Mouse (Mus musculus) layer of hippocampus, adult 2 months (tissue): ENCODE measurements around the gene Vangl1. TPM values are rescaled to one million over a fixed set of nuclear protein-coding genes. Genes with fewer than 3 reads are reported as not detected.

ENCODE experiments used
- DNase-seq, 2 experiments: peaks; one replicate each; pipeline ENCODE4 v3.0.0; 2022; ENCODE audit warnings: low spot score in 2 of 2
- H3K27ac ChIP-seq: fragments of 200-600 bp; 2 replicates; pipeline ENCODE4 v1.8.1; 2022
- H3K4me3 ChIP-seq: fragments of 200-600 bp; 2 replicates; pipeline ENCODE4 v1.8.1; 2022; ENCODE audit warnings: mild to moderate bottlenecking
- CTCF ChIP-seq: fragments of 200-600 bp; conservative IDR thresholded peaks from 2 replicates; pipeline ENCODE4 v1.8.1; 2022; ENCODE audit warnings: antibody characterized with exemption, mild to moderate bottlenecking, moderate library complexity
- total RNA-seq, 2 experiments: library from RNA; stranded (reverse); gene quantifications; 2 replicates each; pipeline ENCODE4 v1.2.3; 2021

The Vangl1 gene
- total RNA-seq, 2 experiments from 2014 or later = 4.2 to 5.8 TPM

DNA sequence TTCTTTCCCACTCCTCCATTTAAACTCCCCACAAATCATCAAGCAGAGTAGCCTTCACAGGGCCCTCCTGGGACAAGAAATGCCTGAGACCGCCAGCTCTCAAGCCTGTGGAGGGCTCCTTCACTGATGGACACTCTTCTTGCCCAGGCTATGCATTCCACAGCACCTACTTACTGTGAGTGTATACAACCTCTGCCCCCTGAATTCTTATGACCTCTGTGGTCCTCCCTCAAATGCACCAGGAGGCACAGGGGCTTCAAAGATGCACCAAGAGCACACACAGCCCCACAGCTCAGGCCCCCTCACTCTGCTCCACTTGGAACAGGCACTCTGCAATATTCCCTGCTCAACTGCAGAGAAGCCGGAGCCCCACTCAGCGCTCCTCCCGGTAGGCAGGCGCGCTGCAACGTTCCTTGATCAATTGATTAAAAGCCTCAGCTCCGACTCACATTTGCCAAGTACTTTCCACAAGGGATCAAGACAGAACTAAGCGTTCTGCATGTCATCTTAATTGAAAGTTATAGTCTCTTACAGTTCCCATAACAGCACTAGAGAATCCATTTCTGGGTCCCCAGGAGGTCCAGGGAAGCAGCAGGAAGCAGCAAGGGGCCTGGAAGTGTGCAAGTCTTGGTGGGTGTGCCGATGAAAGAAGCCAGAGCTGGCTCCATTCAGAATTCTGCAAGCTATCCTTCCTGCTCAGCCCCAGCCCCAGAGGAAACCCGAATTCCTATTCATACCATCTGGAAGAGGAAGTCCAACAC, 10.0 kb downstream of the Vangl1 start:
- peak; percentile 48 for TF ChIP-seq CTCF
- DNase-seq = no peak

DNA sequence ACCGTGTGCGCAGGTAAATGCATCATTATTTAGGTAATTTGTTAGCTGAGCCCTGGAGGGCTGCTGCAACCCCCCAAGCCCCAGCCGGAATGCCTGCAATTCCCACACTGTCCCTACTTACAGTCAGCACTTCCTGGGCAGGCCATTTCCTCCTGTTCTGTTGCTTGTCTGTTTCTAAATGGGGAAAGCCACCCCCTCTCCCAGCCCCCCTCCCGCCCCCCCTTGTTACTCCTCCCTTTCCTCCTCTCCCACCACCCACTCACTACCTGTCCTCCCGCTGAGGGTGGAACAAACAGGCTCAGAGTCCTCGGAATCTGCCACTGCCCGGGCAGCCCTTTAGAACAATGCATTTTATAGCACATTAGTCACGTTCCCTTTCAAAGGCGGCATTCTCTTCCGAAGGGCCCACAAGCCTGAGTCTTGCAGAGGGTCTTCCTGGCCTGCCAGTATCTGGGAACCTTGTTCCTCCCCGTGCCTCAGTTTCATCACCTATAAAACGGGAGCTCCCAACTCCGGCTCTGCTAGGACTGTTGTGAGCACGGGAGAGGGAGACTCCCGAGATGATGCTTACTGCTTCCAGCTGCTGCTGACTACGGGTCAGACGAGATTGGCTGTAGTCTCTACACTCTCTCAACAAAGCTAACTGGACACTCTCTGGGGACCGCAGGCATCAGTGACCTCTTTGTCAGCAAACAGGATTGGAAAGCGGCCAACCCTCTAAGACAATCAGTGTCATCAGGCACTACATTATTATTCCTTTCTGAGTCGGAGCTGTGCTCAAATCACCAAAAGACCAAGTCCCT, 10.8 kb downstream of the Vangl1 start:
- Histone ChIP-seq H3K4me3 (no peak overlapping the region; the same call in 1 of the 2 replicates), H3K27ac (no peak overlapping the region; the same call in 1 of the 2 replicates)
- DNase-seq = no peak
- TF ChIP-seq CTCF = no peak

More for the DNA sequence above, 10.0 kb downstream of the Vangl1 start:
- H3K4me3 ChIP-seq = no peak overlapping the region
- H3K27ac ChIP-seq = no peak overlapping the region

DNA sequence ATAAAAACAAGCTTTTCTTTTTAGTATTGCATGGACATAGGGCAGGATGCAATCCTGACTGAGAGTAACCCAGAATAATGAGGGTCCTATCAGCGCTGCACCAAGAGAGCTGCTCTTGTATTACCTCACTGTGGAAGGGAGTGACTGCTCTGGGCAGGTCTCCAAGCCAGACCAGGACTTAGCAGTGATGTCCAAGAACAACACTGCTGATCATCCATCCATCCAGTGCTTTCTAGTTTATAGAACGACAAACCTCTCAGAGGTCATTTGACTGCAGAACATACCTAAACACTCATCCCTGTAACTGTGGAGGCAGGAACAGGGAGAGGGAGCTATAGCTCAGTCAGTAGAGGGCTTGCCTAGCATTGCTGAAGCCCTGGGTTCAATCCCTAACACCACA, 11.9 kb downstream of the Vangl1 start:
- no peak for DNase-seq

DNA sequence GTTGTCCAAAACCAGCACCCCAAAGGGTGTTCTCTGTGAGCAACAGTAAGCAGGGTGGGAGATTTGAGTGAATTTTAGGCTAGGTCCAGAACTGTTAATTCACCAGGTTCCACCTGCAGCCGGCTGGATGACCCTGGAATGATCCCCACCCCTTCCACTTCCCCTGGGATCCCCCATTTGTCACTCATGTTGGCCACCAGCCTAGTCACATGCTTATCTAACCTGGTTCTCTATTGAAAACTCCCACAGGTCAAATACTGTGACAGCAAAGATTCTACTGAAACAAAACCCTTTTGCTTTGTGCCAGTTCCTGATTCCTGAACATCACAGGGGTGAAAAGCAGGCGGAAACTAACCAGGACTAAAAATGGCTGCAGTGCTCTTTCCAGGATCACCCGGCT, 12.9 kb downstream of the Vangl1 start:
- Histone ChIP-seq H3K27ac (no peak overlapping the region), H3K4me3 (no peak overlapping the region)
- no peak for DNase-seq
- TF ChIP-seq CTCF = no peak

More for the DNA sequence above, 11.9 kb downstream of the Vangl1 start:
- Histone ChIP-seq H3K4me3 (no peak overlapping the region), H3K27ac (no peak overlapping the region)
- no peak for TF ChIP-seq CTCF

DNA sequence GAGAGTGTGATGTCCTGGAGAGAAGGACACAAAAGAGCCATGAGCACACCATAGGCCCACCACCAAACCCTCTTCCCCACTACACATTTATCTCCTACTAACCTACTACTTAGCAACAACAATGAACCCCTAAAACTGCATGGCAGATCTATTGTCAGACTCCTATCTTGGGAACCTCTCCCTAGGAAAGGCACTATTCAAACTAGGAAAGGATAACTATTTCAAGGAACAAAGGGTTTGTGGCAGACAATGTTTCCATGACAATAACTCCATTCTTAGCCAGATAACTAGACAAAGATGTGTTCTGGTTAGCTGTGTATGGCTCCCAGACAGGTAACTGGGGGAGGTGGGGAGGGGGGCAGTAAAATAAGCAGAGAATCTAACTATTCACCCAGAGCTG, 13.9 kb downstream of the Vangl1 start:
- H3K4me3 ChIP-seq = no peak overlapping the region
- no peak for DNase-seq
- TF ChIP-seq CTCF = no peak
- H3K27ac ChIP-seq = no peak overlapping the region

DNA sequence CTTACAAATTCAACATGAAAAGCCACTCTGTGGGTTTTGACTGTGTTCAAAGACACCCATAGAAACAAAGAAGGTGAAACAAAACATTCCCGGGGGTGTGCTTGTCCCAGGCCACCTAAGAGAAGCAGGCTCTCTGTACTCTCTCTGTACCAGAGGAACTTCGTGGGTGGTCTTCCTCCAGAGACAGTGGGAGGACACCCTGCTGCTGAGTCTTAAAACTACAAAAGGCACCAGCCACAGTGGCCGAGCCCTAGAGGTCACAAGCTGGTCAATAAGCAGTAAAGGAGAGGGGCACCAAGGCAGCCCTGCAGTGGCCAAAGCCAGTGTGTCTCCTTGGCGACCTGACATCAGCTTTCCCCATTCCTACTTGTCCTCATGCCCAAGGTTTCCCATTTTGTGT, 14.5 kb downstream of the Vangl1 start:
- Histone ChIP-seq H3K27ac (no peak overlapping the region), H3K4me3 (no peak overlapping the region)
- no peak for TF ChIP-seq CTCF
- DNase-seq = no peak

DNA sequence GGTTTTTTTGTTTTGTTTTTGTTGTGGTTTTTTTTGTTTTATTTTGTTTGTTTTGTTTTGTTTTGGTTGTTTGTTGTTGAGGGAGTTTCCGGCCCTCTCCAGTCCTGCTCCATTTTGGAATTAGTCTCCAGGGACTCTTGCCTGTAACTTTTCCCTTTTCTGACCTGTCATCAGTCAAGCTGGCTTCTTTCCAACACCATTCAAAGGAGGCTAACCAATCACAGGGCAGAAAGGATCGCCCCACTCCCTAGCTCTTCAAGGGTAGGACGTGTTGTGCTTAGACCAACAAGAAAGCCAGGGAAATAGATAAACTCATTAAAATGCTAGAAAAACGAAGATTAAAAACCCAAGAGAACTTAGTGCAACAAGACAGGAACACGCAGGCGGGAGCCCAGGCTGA, 15.5 kb downstream of the Vangl1 start:
- Histone ChIP-seq H3K4me3 (no peak overlapping the region), H3K27ac (no peak overlapping the region)
- no peak for DNase-seq
- TF ChIP-seq CTCF = no peak

DNA sequence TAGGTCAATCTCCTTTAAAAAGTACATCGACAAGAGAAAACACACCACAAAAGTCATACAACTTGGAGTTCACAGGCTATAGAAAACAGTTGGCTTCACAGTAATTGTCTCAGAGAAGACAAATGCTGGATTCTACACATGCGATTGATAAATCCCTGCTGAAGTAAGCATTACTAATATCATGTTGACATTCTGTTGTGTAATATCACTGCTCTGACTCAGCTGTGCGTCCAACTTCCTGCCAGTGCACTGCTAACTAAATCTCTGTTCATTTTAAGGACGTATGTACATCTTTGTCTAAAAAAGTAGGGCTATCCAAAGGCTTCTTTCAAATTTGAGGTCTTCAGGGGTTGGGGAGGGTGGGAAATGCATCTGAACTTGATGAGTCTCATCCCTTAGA, 17.1 kb downstream of the Vangl1 start:
- no peak overlapping the region for H3K4me3 ChIP-seq
- no peak for TF ChIP-seq CTCF

DNA sequence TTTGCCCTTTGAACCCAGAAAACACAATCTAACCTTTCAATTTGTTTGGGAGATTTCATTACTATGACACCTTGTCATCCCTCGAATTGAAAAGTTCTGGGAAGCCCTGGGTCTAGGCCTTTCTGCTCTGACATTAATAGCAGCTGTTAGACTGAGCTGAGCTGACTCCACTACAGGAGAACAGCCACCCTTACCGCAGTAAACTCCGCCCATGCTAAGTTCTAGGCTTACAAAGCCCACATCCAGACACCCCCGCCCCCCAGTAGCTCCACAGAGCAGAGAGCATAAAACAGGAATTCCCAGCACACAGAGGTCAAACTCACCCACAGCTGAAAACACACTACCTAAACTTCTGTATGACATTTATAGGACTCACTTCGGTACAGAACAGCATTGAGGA, 19.8 kb downstream of the Vangl1 start:
- no peak overlapping the region for H3K4me3 ChIP-seq
- TF ChIP-seq CTCF = no peak
- no peak for DNase-seq
- H3K27ac ChIP-seq = no peak overlapping the region

More for the DNA sequence above, 17.1 kb downstream of the Vangl1 start:
- no peak for DNase-seq
- no peak overlapping the region for H3K27ac ChIP-seq

DNA sequence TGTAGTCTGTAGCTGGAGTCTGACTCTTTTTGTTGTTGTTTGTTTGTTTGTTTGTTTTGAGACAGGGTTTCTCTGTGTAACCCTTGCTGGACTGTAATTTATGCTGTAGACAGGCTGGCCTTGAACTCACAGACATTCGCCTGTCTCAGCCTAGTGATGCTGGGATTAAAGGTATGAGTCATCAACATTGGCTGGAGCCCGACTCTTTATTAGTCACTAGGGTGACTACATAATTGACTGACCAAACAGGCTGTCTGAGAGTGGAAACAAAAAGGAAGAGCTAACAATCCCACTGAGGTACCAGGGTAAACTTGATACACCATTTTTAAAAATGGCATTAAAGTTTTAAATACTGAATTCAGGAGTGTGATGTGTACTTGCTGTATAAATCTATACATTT, 21.9 kb downstream of the Vangl1 start:
- TF ChIP-seq CTCF = no peak
- Histone ChIP-seq H3K4me3 (no peak overlapping the region), H3K27ac (no peak overlapping the region)
- no peak for DNase-seq

DNA sequence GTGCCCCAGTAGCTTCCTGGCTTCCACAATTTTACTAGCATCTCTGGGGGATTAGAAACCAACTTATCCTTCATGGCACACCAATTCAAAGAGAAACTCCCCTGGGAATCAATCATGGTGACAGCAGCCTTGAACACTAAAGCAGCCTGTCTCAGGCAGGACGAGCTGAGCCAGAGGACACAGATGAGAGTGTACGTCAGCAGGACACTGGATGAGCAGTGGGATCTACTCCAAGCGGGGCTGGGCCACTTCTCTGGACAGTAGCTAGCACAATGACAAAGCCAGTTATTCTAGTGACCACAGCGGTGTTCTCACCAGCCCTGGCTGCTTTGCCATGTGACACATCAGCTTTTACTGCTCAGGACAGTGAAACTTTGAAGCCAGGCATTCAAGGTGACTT, 23.3 kb downstream of the Vangl1 start:
- no peak for DNase-seq
- TF ChIP-seq CTCF = no peak
- Histone ChIP-seq H3K27ac (no peak overlapping the region), H3K4me3 (no peak overlapping the region)

DNA sequence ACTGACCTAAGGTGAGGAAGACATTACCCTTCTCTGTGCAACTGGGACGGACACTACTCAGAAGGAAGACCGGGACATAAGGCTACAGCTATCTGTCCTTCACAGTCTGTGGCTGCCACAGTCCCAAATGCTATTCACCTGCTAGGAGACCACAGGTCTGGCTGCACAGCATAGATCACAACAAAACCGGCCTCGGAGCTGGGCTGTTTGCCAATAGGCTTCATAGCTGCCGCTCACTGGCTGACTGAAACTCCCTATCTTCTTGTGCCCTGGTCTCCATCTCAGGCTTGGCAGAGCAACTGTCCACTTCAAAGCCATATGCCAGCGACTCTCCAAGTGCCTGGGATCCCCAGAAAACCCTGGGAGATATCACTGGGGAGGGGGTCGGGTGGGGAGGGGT, 23.7 kb downstream of the Vangl1 start:
- no peak for DNase-seq
- no peak overlapping the region for H3K4me3 ChIP-seq
- no peak overlapping the region for H3K27ac ChIP-seq
- no peak for TF ChIP-seq CTCF

DNA sequence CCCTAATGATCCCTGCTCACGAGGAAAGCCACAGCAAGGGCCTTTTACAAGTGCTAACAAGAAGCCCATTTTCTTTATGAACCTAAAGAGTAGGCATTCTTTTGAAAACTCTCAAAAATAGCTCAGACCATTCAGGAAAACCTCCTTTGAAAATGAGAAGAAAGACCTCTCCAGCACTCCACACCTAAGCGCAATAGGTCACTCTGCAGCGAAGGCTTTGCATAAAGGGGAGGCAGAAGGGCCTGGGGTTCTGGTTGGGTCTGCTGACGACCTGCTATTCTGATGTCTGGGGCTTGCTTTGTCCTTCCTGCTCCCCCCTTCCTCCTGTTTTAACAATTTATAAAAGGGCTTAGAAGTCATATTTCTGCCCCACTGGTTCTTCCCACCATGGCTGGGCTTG, 24.6 kb downstream of the Vangl1 start:
- TF ChIP-seq CTCF = no peak
- Histone ChIP-seq H3K4me3 (no peak overlapping the region), H3K27ac (no peak overlapping the region)
- DNase-seq = no peak
